9 mouse cellular contexts compared by ENCODE assay signal in genomic region chr2:114012749-114013211, GRCm38 (mm10). TPM values are rescaled to one million over a fixed set of nuclear protein-coding genes. Genes with fewer than 3 reads are reported as not detected.
DNase-seq lines count a peak whose midpoint lies in the region; ATAC-seq lines count a peak whose summit lies in the region.
"Had no signal": no experiment of that assay in that cellular context is flagged by ENCODE, and none has a peak within 500 bp of the region (broad histone marks: within the 10 kb centered on the region; RNA-seq: fewer than 3 reads in every experiment).

No protein-coding gene starts in this region.

- peak overlapping the region; percentile 53 for H3K4me3 ChIP-seq in heart, embryonic 15.5 days
- H3K4me3 ChIP-seq in forebrain, embryonic 14.5 days (ENCODE audit: low read depth, low read length) = peak overlapping the region; percentile 59
- H3K4me3 ChIP-seq in midbrain, embryonic 12.5 days = peak overlapping the region; percentile 64

- H3K9me3 ChIP-seq in heart, embryonic 15.5 days (replicated peaks) = no peaks in the 10 kb centered on the region
- no peaks in the 10 kb centered on the region for H3K9me3 ChIP-seq in forebrain, embryonic 14.5 days (replicated peaks; ENCODE audit: control insufficient read depth, low read length)
- no peaks in the 10 kb centered on the region for H3K9me3 ChIP-seq in midbrain, embryonic 12.5 days

- no peak for DNase-seq in heart, postnatal 36 days
- peak; percentile 27 for DNase-seq in cerebellum, adult 11-12 months
- DNase-seq in forebrain, embryonic 14.5 days (ENCODE audit: low spot score) = peak; percentile 65
- DNase-seq in ovary, postnatal 36 days (ENCODE audit: low spot score) = no peak
- no peak for DNase-seq in urinary bladder, postnatal 4 days (ENCODE audit: low spot score in 2 of 2)
- DNase-seq in left cerebral cortex, adult 9 months (ENCODE audit: low spot score in 2 of 2) = no peak

- intact Hi-C loops in heart, postnatal 36 days (cut with DNase I) = no loop called here

- peak overlapping the region; percentile 91 for H3K4me2 ChIP-seq in heart, embryonic 15.5 days
- peak overlapping the region; percentile 91 for H3K4me2 ChIP-seq in forebrain, embryonic 14.5 days (ENCODE audit: low read length)
- peak overlapping the region; percentile 96 for H3K4me2 ChIP-seq in midbrain, embryonic 12.5 days (replicated peaks)

- WGBS in heart, embryonic 15.5 days = 3% methylated on average over 19 of the region's 19 CpGs
- under 1% methylated on average over 19 of the region's 19 CpGs for WGBS in forebrain, embryonic 14.5 days
- 2% methylated on average over 18 of the region's 19 CpGs for WGBS in midbrain, embryonic 12.5 days

- H3K9ac ChIP-seq in heart, embryonic 15.5 days = no peak overlapping the region
- peak overlapping the region; percentile 79 for H3K9ac ChIP-seq in forebrain, embryonic 14.5 days (ENCODE audit: low read length)
- H3K9ac ChIP-seq in midbrain, embryonic 12.5 days (replicated peaks) = peak overlapping the region; percentile 70

- peaks cover 51% of the 10 kb centered on the region for H3K27me3 ChIP-seq in heart, embryonic 15.5 days
- peaks cover 28% of the 10 kb centered on the region for H3K27me3 ChIP-seq in forebrain, embryonic 14.5 days (replicated peaks; ENCODE audit: control insufficient read depth, insufficient read depth, low read length)
- H3K27me3 ChIP-seq in midbrain, embryonic 12.5 days = peaks cover 37% of the 10 kb centered on the region

- no peak; the same call in 1 of the 2 replicates for ATAC-seq in heart, embryonic 15.5 days (replicated peaks; ENCODE audit: insufficient number of reproducible peaks, insufficient read depth, low FRiP score, low read depth)
- peak; percentile 81 for ATAC-seq in forebrain, embryonic 14.5 days
- peak; percentile 78 for ATAC-seq in midbrain, embryonic 12.5 days (ENCODE audit: low FRiP score, low read depth)

- H3K4me1 ChIP-seq in heart, embryonic 15.5 days (replicated peaks) = peaks cover 14% of the 10 kb centered on the region
- peaks cover 3% of the 10 kb centered on the region; the same call in 1 of the 2 replicates for H3K4me1 ChIP-seq in forebrain, embryonic 14.5 days (ENCODE audit: control insufficient read depth, insufficient read depth, low read length)
- peaks cover 15% of the 10 kb centered on the region; the same call in 1 of the 2 replicates for H3K4me1 ChIP-seq in midbrain, embryonic 12.5 days

- H3K27ac ChIP-seq in heart, embryonic 15.5 days = no peak overlapping the region
- H3K27ac ChIP-seq in forebrain, embryonic 14.5 days (ENCODE audit: low read depth, low read length) = peak overlapping the region; percentile 65; the same call in 1 of the 2 replicates
- peak overlapping the region; percentile 56; the same call in 1 of the 2 replicates for H3K27ac ChIP-seq in midbrain, embryonic 12.5 days (replicated peaks)

- H3K36me3 ChIP-seq in heart, embryonic 15.5 days = no peaks in the 10 kb centered on the region
- H3K36me3 ChIP-seq in forebrain, embryonic 14.5 days (ENCODE audit: control insufficient read depth, insufficient read depth, low read length) = no peaks in the 10 kb centered on the region
- no peaks in the 10 kb centered on the region for H3K36me3 ChIP-seq in midbrain, embryonic 12.5 days

RNA-seq across cellular contexts. Expression of gene Gjd2, which starts 0.6 kb away (rescaled TPM):
- polyA plus RNA-seq in heart, embryonic 15.5 days (2015; fragmentation: Nextera tagmentation; extraction: Ambion mirVana) = 0.06 and 0.51 TPM in 2 replicates
- not detected for total RNA-seq in heart, postnatal 36 days (2021)
- 2.9 and 3.0 TPM in 2 replicates for polyA plus RNA-seq in forebrain, embryonic 14.5 days (2014; fragmentation: Nextera tagmentation; extraction: Ambion mirVana)
- polyA plus RNA-seq in midbrain, embryonic 12.5 days (2016; fragmentation: Nextera tagmentation; extraction: Ambion mirVana) = 2.2 and 2.3 TPM in 2 replicates
- total RNA-seq: hematopoietic stem cell, adult 5-6 weeks had no signal

RNA-seq across cellular contexts. Expression of gene Actc1, which starts 40.6 kb away (rescaled TPM):
- 11,796 and 13,111 TPM in 2 replicates for polyA plus RNA-seq in heart, embryonic 15.5 days (2015; fragmentation: Nextera tagmentation; extraction: Ambion mirVana)
- over 10,000 TPM; 11,974 to 14,041 TPM for total RNA-seq in heart, postnatal 36 days (2021)
- polyA plus RNA-seq in forebrain, embryonic 14.5 days (2014; fragmentation: Nextera tagmentation; extraction: Ambion mirVana) = 0.43 and 0.57 TPM in 2 replicates
- 4.3 and 4.6 TPM in 2 replicates for polyA plus RNA-seq in midbrain, embryonic 12.5 days (2016; fragmentation: Nextera tagmentation; extraction: Ambion mirVana)
- total RNA-seq: hematopoietic stem cell, adult 5-6 weeks had no signal

Comparison
In these comparisons a context has a peak if more than half of its experiments do, and no peak if none do; other contexts are left out.
1. DNase-seq: peak in cerebellum, adult 11-12 months (single experiment) and forebrain, embryonic 14.5 days (single experiment); none in heart, postnatal 36 days (0 of 2), ovary, postnatal 36 days (single experiment), urinary bladder, postnatal 4 days (0 of 2) and left cerebral cortex, adult 9 months (0 of 2).
2. RNA of gene Actc1, which starts 40.6 kb away (polyA plus RNA-seq): 11,796 to 13,111 TPM in heart, embryonic 15.5 days; 4.3 to 4.6 TPM in midbrain, embryonic 12.5 days and 0.43 to 0.57 TPM in forebrain, embryonic 14.5 days; every median in the first group is over 1,000 times any median in the second.
3. Peak in every context shown above with its lines, with median percentiles within 50 percentile points of each other: H3K4me2 ChIP-seq and H3K4me3 ChIP-seq.